Mouse (Mus musculus) heart, postnatal 0 days (tissue): Measurements from ENCODE around the gene Rpl23. TPM values are rescaled to one million over a fixed set of nuclear protein-coding genes. Genes with fewer than 3 reads are reported as not detected.

ENCODE experiments used
- ATAC-seq: fragments of 200-750 bp; cut with Nextera tagmentation; 2 replicates; pipeline ENCODE4 v1.8.0; 2017; ENCODE audit warnings: low read depth, moderate number of reproducible peaks, moderate library complexity; ENCODE audit not compliant: insufficient read depth
- DNase-seq: peaks from one replicate; pipeline ENCODE4 v3.0.0-alpha.2; 2016; ENCODE audit warnings: low spot score
- H3K27ac ChIP-seq: fragments of 300-500 bp; sonication (generic); 2 replicates; pipeline ENCODE4 v1.5.1; 2014; ENCODE audit warnings: low read depth, mild to moderate bottlenecking
- H3K27me3 ChIP-seq: fragments of 300-500 bp; sonication (generic); 2 replicates; pipeline ENCODE4 v1.6.1; 2014; ENCODE audit warnings: low read length, mixed read lengths; ENCODE audit not compliant: control insufficient read depth, insufficient read depth
- H3K36me3 ChIP-seq: fragments of 300-500 bp; sonication (generic); replicated peaks from 2 replicates; pipeline ENCODE4 v1.6.1; 2014; ENCODE audit warnings: low read length, mixed read lengths; ENCODE audit not compliant: control insufficient read depth, insufficient read depth
- H3K4me1 ChIP-seq: fragments of 300-500 bp; sonication (generic); 2 replicates; pipeline ENCODE4 v1.6.1; 2014; ENCODE audit warnings: antibody characterized with exemption; ENCODE audit not compliant: control insufficient read depth, insufficient read depth
- H3K4me2 ChIP-seq: fragments of 300-500 bp; sonication (generic); 2 replicates; pipeline ENCODE4 v1.6.1; 2014; ENCODE audit warnings: low read depth, mild to moderate bottlenecking, low read length, moderate library complexity
- H3K4me3 ChIP-seq: fragments of 300-500 bp; sonication (generic); 2 replicates; pipeline ENCODE4 v1.5.1; 2014; ENCODE audit warnings: low read depth, low read length
- H3K9ac ChIP-seq: fragments of 300-500 bp; sonication (generic); replicated peaks from 2 replicates; pipeline ENCODE4 v1.6.1; 2014; ENCODE audit warnings: low read depth, low read length, mixed read lengths
- H3K9me3 ChIP-seq: fragments of 300-500 bp; sonication (generic); replicated peaks from 2 replicates; pipeline ENCODE4 v1.6.1; 2016; ENCODE audit warnings: low read length; ENCODE audit not compliant: control insufficient read depth
- CTCF ChIP-seq: IDR thresholded peaks from 2 replicates; pipeline ENCODE4 v1.5.1; 2016; ENCODE audit warnings: antibody characterized with exemption, control low read depth, low read depth
- EP300 ChIP-seq: IDR thresholded peaks from 2 replicates; pipeline ENCODE4 v1.6.1; 2016; ENCODE audit warnings: antibody characterized with exemption, low read depth
- WGBS: fragments of 180-500 bp; shearing (Covaris S2); extraction: QIAGEN DNeasy Blood & Tissue Kit; methylation state at CpG from one replicate; pipeline ENCODE4 v1.1.7; 2014; 5-methylcytosine and 5-hydroxymethylcytosine counted together
- polyA plus RNA-seq: library from polyadenylated mRNA; unstranded; fragments of >200 nt; fragmentation: Nextera tagmentation; extraction: Ambion mirVana; gene quantifications from 2 replicates; pipeline ENCODE4 v1.2.1, GENCODE M21; 2015
- total RNA-seq: library from RNA; depleted of rRNA; stranded (reverse); fragments of >200 nt; gene quantifications from 2 replicates; pipeline ENCODE4 v1.2.3, GENCODE M21; 2014; ENCODE audit warnings: low replicate concordance

Gene Rpl23
- total and polyA plus RNA-seq, 2 experiments from 2014 or later = 208 to 394 TPM

- DNase-seq (no peak), ATAC-seq (no peak)
- H3K4me2 ChIP-seq = no peak overlapping the region
- peaks cover 31% of the 10 kb centered on the region for H3K36me3 ChIP-seq
- no peaks in the 10 kb centered on the region for H3K27me3 ChIP-seq
- TF ChIP-seq EP300 = no peak
- no peak for TF ChIP-seq CTCF
- H3K9me3 ChIP-seq = no peaks in the 10 kb centered on the region
- H3K4me1 ChIP-seq = peaks cover 70% of the 10 kb centered on the region
- WGBS = 75% methylated on average over 17 of the region's 17 CpGs
- H3K9ac ChIP-seq = no peak overlapping the region
- H3K4me3 ChIP-seq = no peak overlapping the region
- H3K27ac ChIP-seq = no peak overlapping the region
Observed at GRCm38 (mm10) chr11:97813746-97814515, 31.7 kb upstream of the Rpl23 start.

- no peak for TF ChIP-seq CTCF
- TF ChIP-seq EP300 = no peak
- Histone ChIP-seq H3K9me3 (no peaks in the 10 kb centered on the region), H3K4me3 (no peak overlapping the region), H3K4me1 (peaks cover 70% of the 10 kb centered on the region), H3K27me3 (no peaks in the 10 kb centered on the region), H3K9ac (no peak overlapping the region), H3K27ac (no peak overlapping the region), H3K36me3 (peaks cover 31% of the 10 kb centered on the region), H3K4me2 (no peak overlapping the region)
- WGBS = 50% methylated on average over 7 of the region's 7 CpGs
- ATAC-seq = no peak
- no peak for DNase-seq
Observed at GRCm38 (mm10) chr11:97813085-97813484, 30.8 kb upstream of the Rpl23 start.

DNA sequence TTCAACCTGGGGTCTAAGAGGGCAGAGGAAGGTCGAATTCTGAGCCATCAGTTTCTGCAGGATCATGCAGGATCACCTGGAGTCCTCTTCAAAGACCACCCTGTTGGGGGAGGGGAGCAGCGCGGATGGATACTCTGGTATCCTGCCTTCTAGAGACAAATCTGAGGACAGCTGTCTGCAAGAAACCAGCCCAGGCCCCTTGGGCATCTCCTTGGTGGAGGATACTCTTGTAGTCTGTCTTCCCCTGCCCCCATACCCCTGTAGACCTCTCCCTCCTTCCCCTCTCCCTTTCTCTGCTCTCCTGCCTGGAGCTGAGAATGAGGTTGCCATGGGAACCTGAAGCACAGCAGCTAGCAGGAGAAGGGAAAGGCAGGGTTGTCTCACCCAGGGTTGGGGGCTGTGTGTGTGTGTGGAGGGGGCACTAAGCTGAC is 30.3 kb upstream of the Rpl23 start:
- Histone ChIP-seq H3K4me2 (no peak overlapping the region), H3K9me3 (no peaks in the 10 kb centered on the region), H3K4me1 (peaks cover 67% of the 10 kb centered on the region), H3K27me3 (no peaks in the 10 kb centered on the region), H3K36me3 (peaks cover 31% of the 10 kb centered on the region), H3K9ac (no peak overlapping the region), H3K4me3 (no peak overlapping the region), H3K27ac (no peak overlapping the region)
- ATAC-seq (no peak), DNase-seq (no peak)
- 62% methylated on average over 3 of the region's 3 CpGs for WGBS
- TF ChIP-seq CTCF (no peak), EP300 (no peak)

DNA sequence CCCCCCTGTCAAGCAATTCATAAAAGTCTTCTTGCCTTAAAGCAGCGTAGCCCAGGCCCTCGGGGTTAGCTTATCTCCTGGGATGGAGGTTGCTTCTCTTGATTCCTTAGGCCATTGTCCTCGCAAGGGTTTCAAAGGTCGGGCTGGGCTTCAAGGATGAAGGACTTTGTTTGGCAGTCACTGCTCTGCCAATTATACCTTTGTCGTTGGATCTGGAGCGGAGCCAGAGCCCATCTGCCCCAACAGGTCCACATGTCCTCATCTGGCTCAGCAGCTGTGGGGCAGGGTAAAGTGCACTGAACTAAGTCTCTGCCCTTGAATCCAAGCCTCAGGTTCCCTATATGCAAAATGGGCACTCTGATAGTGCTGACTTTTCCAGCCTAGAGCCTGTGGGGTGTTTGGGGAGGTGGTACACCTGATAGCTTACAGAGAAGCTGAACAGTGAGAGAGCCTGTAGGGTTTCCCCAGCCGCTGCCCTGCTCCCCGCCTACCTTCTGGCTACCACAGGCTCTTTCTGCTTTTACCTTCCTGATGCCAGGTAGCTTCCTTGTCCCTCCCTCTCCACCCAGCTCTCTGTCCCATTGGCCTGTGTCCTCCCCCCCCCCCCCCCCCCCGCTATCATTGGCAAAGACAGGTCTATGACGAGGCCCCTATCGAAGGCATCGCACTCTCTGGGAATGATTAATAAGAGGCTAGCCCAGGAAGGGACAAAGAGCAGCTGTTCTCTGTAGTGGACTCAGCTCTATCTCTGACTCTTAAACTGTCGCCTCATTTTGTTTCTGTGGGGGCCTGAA is 29.5 kb upstream of the Rpl23 start:
- Histone ChIP-seq H3K4me3 (no peak overlapping the region), H3K9ac (no peak overlapping the region), H3K4me2 (no peak overlapping the region)

GRCm38 (mm10) chr11:97810970-97811369 is 28.7 kb upstream of the Rpl23 start:
- WGBS = 61% methylated on average over 3 of the region's 3 CpGs
- no peak overlapping the region for H3K27ac ChIP-seq

More for the DNA sequence above, 29.5 kb upstream of the Rpl23 start:
- ATAC-seq = no peak
- 53% methylated on average over 12 of the region's 13 CpGs for WGBS
- no peak overlapping the region for H3K27ac ChIP-seq
- H3K9me3 ChIP-seq = no peaks in the 10 kb centered on the region
- no peaks in the 10 kb centered on the region for H3K27me3 ChIP-seq
- H3K4me1 ChIP-seq = peaks cover 63% of the 10 kb centered on the region
- no peak for TF ChIP-seq CTCF
- no peak for TF ChIP-seq EP300
- peaks cover 37% of the 10 kb centered on the region for H3K36me3 ChIP-seq
- no peak for DNase-seq

More at GRCm38 (mm10) chr11:97810970-97811369, 28.7 kb upstream of the Rpl23 start:
- H3K36me3 ChIP-seq = peaks cover 33% of the 10 kb centered on the region
- H3K9ac ChIP-seq = no peak overlapping the region
- H3K27me3 ChIP-seq = no peaks in the 10 kb centered on the region
- TF ChIP-seq EP300 (no peak), CTCF (no peak)
- ATAC-seq (no peak), DNase-seq (no peak)
- no peaks in the 10 kb centered on the region for H3K9me3 ChIP-seq
- no peak overlapping the region for H3K4me3 ChIP-seq
- H3K4me1 ChIP-seq = peaks cover 63% of the 10 kb centered on the region
- no peak overlapping the region for H3K4me2 ChIP-seq
